Mouse (Mus musculus) intestine, embryonic 16.5 days (tissue): Measurements from ENCODE around the gene Abhd12. TPM values are rescaled to one million over a fixed set of nuclear protein-coding genes. Genes with fewer than 3 reads are reported as not detected.
A peak's percentile ranks its signal among the peaks of the same experiment; 100 is the strongest.

ENCODE experiments used
- ATAC-seq: fragments of 200-750 bp; cut with Nextera tagmentation; 2 replicates; pipeline ENCODE4 v1.8.0; 2017; ENCODE audit warnings: moderate TSS enrichment, moderate library complexity
- H3K27ac ChIP-seq: fragments of 300-500 bp; sonication (generic); 2 replicates; pipeline ENCODE4 v1.5.1; 2014; ENCODE audit warnings: mild to moderate bottlenecking, low read length
- H3K27me3 ChIP-seq: fragments of 300-500 bp; sonication (generic); replicated peaks from 2 replicates; pipeline ENCODE4 v1.6.1; 2014; ENCODE audit warnings: low read length, control low read depth, mixed read lengths; ENCODE audit not compliant: control insufficient read depth, insufficient read depth
- H3K36me3 ChIP-seq: fragments of 300-500 bp; sonication (generic); 2 replicates; pipeline ENCODE4 v1.6.1; 2014; ENCODE audit warnings: low read length, control low read depth; ENCODE audit not compliant: control insufficient read depth, insufficient read depth
- H3K4me1 ChIP-seq: fragments of 300-500 bp; sonication (generic); 2 replicates; pipeline ENCODE4 v1.6.1; 2014; ENCODE audit warnings: low read length, control low read depth, mixed read lengths; ENCODE audit not compliant: control insufficient read depth, insufficient read depth
- H3K4me2 ChIP-seq: fragments of 300-500 bp; sonication (generic); 2 replicates; pipeline ENCODE4 v1.6.1; 2014; ENCODE audit warnings: low read depth, low read length, control low read depth
- H3K4me3 ChIP-seq: fragments of 300-500 bp; sonication (generic); 2 replicates; pipeline ENCODE4 v1.5.1; 2014; ENCODE audit warnings: mild to moderate bottlenecking, low read length
- H3K9ac ChIP-seq: fragments of 300-500 bp; sonication (generic); 2 replicates; pipeline ENCODE4 v1.6.1; 2014; ENCODE audit warnings: low read depth, low read length
- H3K9me3 ChIP-seq: fragments of 300-500 bp; sonication (generic); 2 replicates; pipeline ENCODE4 v1.6.1; 2016; ENCODE audit warnings: low read length, control low read depth; ENCODE audit not compliant: control insufficient read depth
- WGBS: fragments of 180-500 bp; shearing (Covaris S2); extraction: QIAGEN DNeasy Blood & Tissue Kit; methylation state at CpG from one replicate; pipeline ENCODE4 v1.1.7; 2014; 5-methylcytosine and 5-hydroxymethylcytosine counted together
- polyA plus RNA-seq: library from polyadenylated mRNA; unstranded; fragments of >200 nt; fragmentation: Nextera tagmentation; extraction: Ambion mirVana; gene quantifications from 2 replicates; pipeline ENCODE4 v1.2.1, GENCODE M21; 2015

The Abhd12 gene
- polyA plus RNA-seq, 1 experiment from 2014 or later: 52.1 TPM

DNA sequence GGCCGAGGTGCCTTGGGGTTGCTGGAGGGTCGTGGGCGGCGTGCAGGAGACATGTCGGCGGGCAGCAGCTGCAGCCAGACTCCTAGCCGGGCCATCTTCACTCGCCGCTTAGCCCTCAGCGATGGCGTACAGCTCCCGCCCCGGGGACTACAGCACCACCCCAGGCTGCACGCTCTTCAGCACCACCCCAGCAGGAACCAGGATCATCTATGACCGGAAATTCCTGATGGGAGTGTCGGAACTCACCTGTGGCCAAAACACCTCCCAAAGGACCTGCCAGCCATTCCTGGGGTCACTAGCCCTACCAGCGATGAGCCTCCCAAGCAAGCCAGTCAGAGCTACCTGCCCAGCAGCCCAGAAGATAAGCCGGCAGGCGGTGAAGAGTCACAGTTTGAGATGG is 28.9 kb upstream of the Abhd12 start:
- no peak overlapping the region for H3K9ac ChIP-seq
- no peak for ATAC-seq
- no peaks in the 10 kb centered on the region for H3K27me3 ChIP-seq
- 84% methylated on average over 19 of the region's 19 CpGs for WGBS
- no peaks in the 10 kb centered on the region for H3K4me1 ChIP-seq
- peaks cover 5% of the 10 kb centered on the region; the same call in 1 of the 2 replicates for H3K36me3 ChIP-seq
- no peak overlapping the region for H3K4me3 ChIP-seq
- H3K4me2 ChIP-seq: no peak overlapping the region
- H3K9me3 ChIP-seq: no peaks in the 10 kb centered on the region
- no peak overlapping the region for H3K27ac ChIP-seq

DNA sequence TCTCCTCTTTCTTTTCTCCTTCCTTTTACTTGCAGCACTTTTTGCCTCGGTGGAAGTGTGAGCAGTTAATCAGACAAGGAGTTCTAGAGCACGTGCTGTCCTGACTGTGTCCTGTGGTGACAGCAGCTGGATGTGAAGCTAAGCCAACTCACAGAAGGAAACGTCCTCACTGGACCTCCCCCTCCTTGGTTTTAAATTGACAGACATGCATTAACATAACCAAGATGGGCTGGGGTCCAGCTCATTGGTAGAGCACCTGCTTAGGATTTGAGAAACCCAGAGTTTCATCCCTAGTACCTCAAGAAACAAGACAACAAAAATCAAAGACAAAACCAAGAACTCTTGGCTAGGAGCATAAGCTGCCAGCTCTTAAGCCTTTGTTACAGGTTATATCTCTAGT is 26.3 kb upstream of the Abhd12 start:
- Histone ChIP-seq H3K27me3 (no peaks in the 10 kb centered on the region), H3K9me3 (no peaks in the 10 kb centered on the region), H3K36me3 (peaks cover 3% of the 10 kb centered on the region; the same call in 1 of the 2 replicates), H3K4me3 (no peak overlapping the region), H3K4me2 (no peak overlapping the region), H3K9ac (no peak overlapping the region), H3K4me1 (no peaks in the 10 kb centered on the region), H3K27ac (no peak overlapping the region)
- WGBS: 68% methylated on average over 3 of the region's 3 CpGs
- no peak for ATAC-seq

GRCm38 (mm10) chr2:150929156-150929555 is 24.6 kb upstream of the Abhd12 start:
- H3K9me3 ChIP-seq: no peaks in the 10 kb centered on the region
- no peaks in the 10 kb centered on the region for H3K4me1 ChIP-seq
- ATAC-seq: no peak
- H3K27ac ChIP-seq: no peak overlapping the region
- no peaks in the 10 kb centered on the region for H3K36me3 ChIP-seq
- no peaks in the 10 kb centered on the region for H3K27me3 ChIP-seq
- no peak overlapping the region for H3K9ac ChIP-seq
- H3K4me3 ChIP-seq: no peak overlapping the region
- 82% methylated on average over 6 of the region's 6 CpGs for WGBS
- no peak overlapping the region for H3K4me2 ChIP-seq

DNA sequence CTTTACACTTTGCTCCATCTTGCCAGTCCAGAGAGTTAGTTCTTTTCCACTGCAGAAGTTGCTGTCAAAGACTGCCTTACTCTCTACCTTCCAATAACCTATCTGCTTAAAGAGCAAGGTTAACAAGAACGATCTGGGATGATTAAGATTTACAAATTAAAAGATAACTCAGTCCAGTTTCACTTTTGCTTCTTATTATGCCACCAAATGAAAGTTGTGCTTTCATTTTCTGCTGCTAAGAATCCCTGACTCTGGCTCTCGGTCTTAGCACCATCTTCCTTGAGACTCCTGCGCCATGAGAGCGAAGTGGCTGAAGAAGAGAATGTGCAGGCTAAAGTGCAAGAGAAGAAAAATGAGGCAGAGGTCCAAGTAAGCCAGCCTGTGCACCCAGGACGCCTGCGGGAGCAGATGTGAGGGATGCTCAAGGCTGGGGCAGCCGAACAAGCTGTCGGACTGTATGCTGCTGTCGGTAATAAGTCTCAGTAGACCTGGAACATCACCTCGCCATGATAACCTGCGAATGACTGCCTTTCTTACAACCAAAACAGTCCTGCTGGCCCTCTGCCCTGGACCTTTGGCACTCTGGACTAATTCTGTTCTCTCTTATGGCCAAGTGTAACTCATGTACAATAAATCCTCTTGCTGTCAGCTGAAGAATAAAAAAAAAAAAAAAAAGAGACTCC is 22.6 kb upstream of the Abhd12 start:
- WGBS: 92% methylated on average over 11 of the region's 11 CpGs
- no peak for ATAC-seq

DNA sequence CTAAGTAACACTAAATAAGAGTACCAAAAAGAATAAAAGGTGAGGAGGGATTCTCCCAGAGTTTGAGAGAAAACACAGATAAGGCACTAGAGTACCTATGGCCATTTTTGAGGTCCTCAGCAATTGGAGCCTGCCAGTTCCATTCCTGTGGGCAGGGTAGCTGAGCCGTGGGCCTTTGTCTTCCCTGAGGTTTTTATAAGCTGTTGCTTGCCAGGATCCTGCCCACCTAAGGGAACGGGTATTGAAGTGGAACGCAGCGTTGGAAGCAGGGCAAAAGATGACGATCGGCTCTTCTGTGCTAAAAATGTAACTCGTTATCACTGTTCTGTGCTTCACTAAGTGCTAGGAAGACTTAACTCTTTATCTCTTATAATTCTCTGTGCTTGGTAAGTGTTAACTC is 19.0 kb upstream of the Abhd12 start:
- WGBS: 82% methylated on average over 7 of the region's 7 CpGs
- no peaks in the 10 kb centered on the region for H3K4me1 ChIP-seq
- no peaks in the 10 kb centered on the region for H3K36me3 ChIP-seq

More for the DNA sequence above, 22.6 kb upstream of the Abhd12 start:
- Histone ChIP-seq H3K27me3 (no peaks in the 10 kb centered on the region), H3K9ac (no peak overlapping the region), H3K9me3 (no peaks in the 10 kb centered on the region), H3K4me2 (no peak overlapping the region), H3K4me1 (no peaks in the 10 kb centered on the region), H3K36me3 (no peaks in the 10 kb centered on the region), H3K4me3 (no peak overlapping the region), H3K27ac (no peak overlapping the region)

DNA sequence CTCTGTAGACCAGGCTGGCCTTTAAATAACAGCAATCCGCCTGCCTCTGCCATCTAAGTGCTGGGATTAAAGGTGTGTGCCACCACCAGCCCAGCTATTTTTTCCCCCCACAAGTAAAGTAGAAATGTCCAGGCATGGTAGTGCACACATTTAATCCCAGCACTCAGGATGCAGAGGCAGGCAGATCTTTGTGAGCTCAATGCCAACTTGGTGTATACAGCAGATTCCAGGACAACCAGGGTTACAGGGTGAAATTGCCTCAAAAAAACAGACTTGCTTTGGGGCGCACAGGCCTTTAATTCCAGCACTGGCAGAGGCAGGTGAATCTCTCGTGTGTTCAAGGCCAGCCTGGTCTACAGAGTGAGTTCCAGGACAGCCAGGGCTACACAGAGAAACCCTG is 18.5 kb upstream of the Abhd12 start:
- no peak for ATAC-seq
- Histone ChIP-seq H3K4me1 (no peaks in the 10 kb centered on the region), H3K9ac (no peak overlapping the region), H3K4me2 (no peak overlapping the region), H3K36me3 (no peaks in the 10 kb centered on the region), H3K9me3 (no peaks in the 10 kb centered on the region), H3K4me3 (no peak overlapping the region), H3K27ac (no peak overlapping the region), H3K27me3 (no peaks in the 10 kb centered on the region)
- WGBS: 80% methylated on average over 3 of the region's 3 CpGs

More for the DNA sequence above, 19.0 kb upstream of the Abhd12 start:
- no peak for ATAC-seq
- no peak overlapping the region for H3K9ac ChIP-seq
- no peak overlapping the region for H3K4me2 ChIP-seq
- H3K4me3 ChIP-seq: no peak overlapping the region
- H3K27ac ChIP-seq: no peak overlapping the region
- H3K9me3 ChIP-seq: no peaks in the 10 kb centered on the region
- H3K27me3 ChIP-seq: no peaks in the 10 kb centered on the region

- ATAC-seq: no peak; the same call in 1 of the 2 replicates
- Histone ChIP-seq H3K4me2 (no peak overlapping the region), H3K4me1 (no peaks in the 10 kb centered on the region), H3K9ac (no peak overlapping the region), H3K4me3 (no peak overlapping the region), H3K27me3 (no peaks in the 10 kb centered on the region), H3K9me3 (no peaks in the 10 kb centered on the region), H3K36me3 (0 out of 2 replicates have a peak, but pooled peaks cover 4% of the 10 kb centered on the region), H3K27ac (no peak overlapping the region)
- 88% methylated on average over 4 of the region's 4 CpGs for WGBS
Measured at GRCm38 (mm10) chr2:150922165-150922564, 17.6 kb upstream of the Abhd12 start.

DNA sequence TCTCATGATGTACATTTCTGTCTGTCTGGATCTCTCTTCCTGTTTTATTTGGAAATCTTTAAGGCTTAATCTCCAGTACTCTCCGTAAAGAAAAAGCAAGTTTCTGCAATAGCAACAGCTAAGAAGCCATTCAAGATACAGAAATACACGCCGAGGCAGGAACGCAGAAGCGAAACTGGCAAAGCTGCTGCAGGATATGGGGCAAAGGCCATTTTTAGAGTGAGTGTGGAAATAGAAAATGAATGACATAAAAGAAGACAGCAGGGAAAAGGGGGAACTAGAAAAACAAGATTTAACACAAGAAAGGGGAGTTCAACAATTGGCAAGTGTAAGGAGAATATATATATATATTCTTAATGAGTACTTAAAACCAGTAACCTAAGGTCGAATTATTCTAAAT is 17.2 kb upstream of the Abhd12 start:
- no peaks in the 10 kb centered on the region for H3K27me3 ChIP-seq
- no peaks in the 10 kb centered on the region for H3K4me1 ChIP-seq
- ATAC-seq: no peak
- WGBS: 84% methylated on average over 6 of the region's 6 CpGs
- no peak overlapping the region for H3K9ac ChIP-seq
- H3K36me3 ChIP-seq: 0 out of 2 replicates have a peak, but pooled peaks cover 4% of the 10 kb centered on the region
- no peak overlapping the region for H3K4me2 ChIP-seq
- H3K4me3 ChIP-seq: no peak overlapping the region
- H3K27ac ChIP-seq: no peak overlapping the region
- no peaks in the 10 kb centered on the region for H3K9me3 ChIP-seq

GRCm38 (mm10) chr2:150920543-150920942 is 16.0 kb upstream of the Abhd12 start:
- no peak overlapping the region for H3K9ac ChIP-seq
- H3K27ac ChIP-seq: no peak overlapping the region
- WGBS: 87% methylated on average over 3 of the region's 3 CpGs
- 0 out of 2 replicates have a peak, but pooled peaks cover 4% of the 10 kb centered on the region for H3K36me3 ChIP-seq
- H3K4me3 ChIP-seq: no peak overlapping the region
- H3K9me3 ChIP-seq: no peaks in the 10 kb centered on the region
- no peaks in the 10 kb centered on the region for H3K4me1 ChIP-seq
- H3K27me3 ChIP-seq: no peaks in the 10 kb centered on the region
- no peak overlapping the region for H3K4me2 ChIP-seq
- no peak for ATAC-seq

- H3K27ac ChIP-seq: no peak overlapping the region
- no peaks in the 10 kb centered on the region for H3K9me3 ChIP-seq
- H3K9ac ChIP-seq: no peak overlapping the region
- no peak overlapping the region for H3K4me3 ChIP-seq
- WGBS: 77% methylated on average over 3 of the region's 3 CpGs
- ATAC-seq: peak; percentile 59
- H3K4me1 ChIP-seq: no peaks in the 10 kb centered on the region
- 0 out of 2 replicates have a peak, but pooled peaks cover 4% of the 10 kb centered on the region for H3K36me3 ChIP-seq
- H3K4me2 ChIP-seq: no peak overlapping the region
- no peaks in the 10 kb centered on the region for H3K27me3 ChIP-seq
Measured at GRCm38 (mm10) chr2:150918720-150919119, 14.2 kb upstream of the Abhd12 start.
